Mouse (Mus musculus) liver, embryonic 13.5 days (tissue): ENCODE measurements around the gene Nfya. TPM values are rescaled to one million over a fixed set of nuclear protein-coding genes. Genes with fewer than 3 reads are reported as not detected.

Source experiments
- ATAC-seq: fragments of 200-750 bp; cut with Nextera tagmentation; 2 replicates; pipeline ENCODE4 v1.8.0; 2017; ENCODE audit warnings: low read depth, mild to moderate bottlenecking, moderate number of reproducible peaks, moderate library complexity
- DNase-seq: peaks from one replicate; pipeline ENCODE4 v3.0.0; 2022
- H3K27ac ChIP-seq: fragments of 300-500 bp; sonication (generic); 2 replicates; pipeline ENCODE4 v1.5.1; 2015; ENCODE audit warnings: moderate library complexity, mild to moderate bottlenecking, inconsistent platforms
- H3K27me3 ChIP-seq: fragments of 300-500 bp; sonication (generic); 2 replicates; pipeline ENCODE4 v1.6.1; 2015; ENCODE audit warnings: mild to moderate bottlenecking, inconsistent platforms
- H3K36me3 ChIP-seq: fragments of 300-500 bp; sonication (generic); 2 replicates; pipeline ENCODE4 v1.6.1; 2015; ENCODE audit warnings: mild to moderate bottlenecking, inconsistent platforms
- H3K4me1 ChIP-seq: fragments of 300-500 bp; sonication (generic); replicated peaks from 2 replicates; pipeline ENCODE4 v1.6.1; 2015; ENCODE audit warnings: inconsistent platforms
- H3K4me2 ChIP-seq: fragments of 300-500 bp; sonication (generic); 2 replicates; pipeline ENCODE4 v1.6.1; 2015; ENCODE audit warnings: inconsistent platforms, mild to moderate bottlenecking, moderate library complexity
- H3K4me3 ChIP-seq: fragments of 300-500 bp; sonication (generic); replicated peaks from 2 replicates; pipeline ENCODE4 v1.5.1; 2015; ENCODE audit warnings: mild to moderate bottlenecking, inconsistent platforms
- H3K9ac ChIP-seq: fragments of 300-500 bp; sonication (generic); 2 replicates; pipeline ENCODE4 v1.6.1; 2015; ENCODE audit warnings: mild to moderate bottlenecking, inconsistent platforms
- H3K9me3 ChIP-seq: fragments of 300-500 bp; sonication (generic); replicated peaks from 2 replicates; pipeline ENCODE4 v1.6.1; 2016; ENCODE audit warnings: inconsistent platforms
- WGBS: fragments of 180-500 bp; shearing (Covaris S2); methylation state at CpG from one replicate; pipeline ENCODE4 v1.1.7; 2015; ENCODE audit not compliant: insufficient replicate concordance; 5-methylcytosine and 5-hydroxymethylcytosine counted together
- polyA plus RNA-seq: library from polyadenylated mRNA; unstranded; fragments of >200 nt; fragmentation: Nextera tagmentation; extraction: Ambion mirVana; gene quantifications from 2 replicates; pipeline ENCODE4 v1.2.1, GENCODE M21; 2015

Gene Nfya
- polyA plus RNA-seq, 1 experiment from 2014 or later = 7.2 TPM

DNA sequence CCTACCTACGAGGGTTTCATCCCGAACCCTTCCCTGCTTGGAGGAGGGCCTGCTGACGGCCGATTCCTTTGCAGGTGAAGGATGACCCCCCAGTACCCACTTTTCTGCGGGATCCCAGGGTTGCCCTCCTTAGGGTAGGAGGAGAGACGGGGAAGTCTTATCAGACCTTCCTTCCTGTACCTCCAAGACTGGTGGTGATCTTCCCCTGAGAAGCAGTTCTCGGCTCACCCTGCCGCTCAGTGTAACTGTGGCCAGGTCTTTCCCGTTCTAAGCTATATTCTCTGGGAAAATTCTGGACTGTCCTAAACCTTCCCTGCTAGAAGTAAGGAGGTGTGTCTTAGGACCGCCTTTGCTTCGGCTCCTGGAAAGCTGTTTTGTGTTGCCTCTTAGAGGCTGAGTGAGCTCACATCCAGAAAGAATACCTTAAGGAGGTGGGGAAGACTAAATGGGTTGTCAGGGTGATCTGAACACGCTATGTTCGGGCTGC lies 636 bp upstream of the Nfya start:
- H3K9me3 ChIP-seq = no peaks in the 10 kb centered on the region
- under 1% methylated on average over 13 of the region's 13 CpGs for WGBS
- H3K4me1 ChIP-seq = peaks cover 53% of the 10 kb centered on the region
- ATAC-seq (peak; percentile 29), DNase-seq (no peak)
- peaks cover 43% of the 10 kb centered on the region for H3K36me3 ChIP-seq
- no peaks in the 10 kb centered on the region for H3K27me3 ChIP-seq
- H3K4me2 ChIP-seq = peak overlapping the region; percentile 84
- H3K4me3 ChIP-seq = peak overlapping the region; percentile 83
- H3K27ac ChIP-seq = peak overlapping the region; percentile 98
- peak overlapping the region; percentile 93 for H3K9ac ChIP-seq

DNA sequence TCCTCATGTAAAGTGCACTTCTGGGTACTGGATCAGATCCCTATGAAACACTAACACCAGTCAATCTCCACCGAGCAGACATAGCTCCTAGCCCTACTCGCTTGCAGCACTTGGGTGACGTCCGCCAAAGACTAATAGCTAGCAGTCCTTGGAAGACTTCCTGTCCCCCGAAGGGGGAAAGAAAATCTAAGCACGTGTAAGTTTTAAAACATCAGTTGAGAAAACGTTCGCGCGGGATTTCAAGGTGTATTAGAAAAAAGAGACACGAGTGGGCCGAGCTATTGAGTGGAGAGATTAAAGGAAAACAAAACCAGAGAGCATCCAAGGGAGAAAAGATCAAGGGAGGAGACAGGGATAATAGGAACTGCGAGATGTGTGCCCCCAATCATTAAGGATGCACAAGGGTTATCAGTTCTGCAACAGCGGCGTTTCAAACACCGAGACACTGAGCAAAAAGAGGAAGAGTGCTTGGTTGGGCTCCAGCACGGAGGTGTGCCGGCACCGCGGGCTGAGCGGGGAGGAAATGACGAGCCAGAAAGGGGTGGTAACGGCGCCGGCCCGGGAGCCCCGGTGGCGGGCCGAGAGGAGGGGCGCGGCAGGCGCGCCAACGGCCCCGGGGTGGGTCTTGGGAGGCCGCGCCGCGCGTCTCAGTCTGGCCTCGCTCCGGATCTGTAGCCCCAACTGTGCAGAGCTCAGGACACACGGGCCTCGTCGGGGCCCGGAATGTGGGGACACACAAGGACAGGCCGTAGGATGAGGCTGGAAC lies 997 bp downstream of the Nfya start:
- H3K27me3 ChIP-seq = no peaks in the 10 kb centered on the region
- H3K4me3 ChIP-seq = peak overlapping the region; percentile 83
- ATAC-seq = peak; percentile 41
- H3K9ac ChIP-seq = peak overlapping the region; percentile 99
- WGBS = under 1% methylated on average over 47 of the region's 47 CpGs
- peaks cover 32% of the 10 kb centered on the region for H3K36me3 ChIP-seq
- peak overlapping the region; percentile 100 for H3K27ac ChIP-seq
- peak overlapping the region; percentile 92 for H3K4me2 ChIP-seq
- no peaks in the 10 kb centered on the region for H3K9me3 ChIP-seq
- DNase-seq = peak; percentile 70
- peaks cover 69% of the 10 kb centered on the region for H3K4me1 ChIP-seq

GRCm38 (mm10) chr17:48407910-48408525 lies 1.7 kb downstream of the Nfya start:
- Histone ChIP-seq H3K27me3 (no peaks in the 10 kb centered on the region), H3K27ac (peak overlapping the region; percentile 100), H3K4me3 (peak overlapping the region; percentile 83), H3K9ac (peak overlapping the region; percentile 99), H3K36me3 (peaks cover 28% of the 10 kb centered on the region), H3K9me3 (no peaks in the 10 kb centered on the region), H3K4me2 (peak overlapping the region; percentile 92), H3K4me1 (peaks cover 71% of the 10 kb centered on the region)
- 5% methylated on average over 8 of the region's 8 CpGs for WGBS
- no peak for ATAC-seq
- DNase-seq = peak; percentile 21

DNA sequence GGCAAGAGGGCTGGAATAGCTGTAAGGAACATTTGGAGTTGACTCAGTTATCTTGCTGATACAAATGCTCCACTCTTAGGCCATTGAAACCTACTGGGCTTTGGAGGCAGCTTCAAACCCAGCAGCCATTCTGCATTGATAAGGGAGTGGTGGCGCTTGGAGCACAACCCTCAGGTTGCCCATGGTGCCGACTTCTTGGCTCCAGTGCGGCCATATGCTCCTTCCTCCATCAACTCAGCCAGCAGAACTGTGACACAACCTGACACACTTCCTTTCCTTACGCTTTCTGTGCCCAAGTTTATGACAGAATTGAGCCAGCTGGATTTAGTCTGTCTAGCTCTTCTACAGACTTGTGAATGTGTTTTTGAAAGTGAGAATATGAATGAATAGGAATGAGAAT lies 2.6 kb downstream of the Nfya start:
- Histone ChIP-seq H3K4me2 (peak overlapping the region; percentile 92), H3K4me3 (peak overlapping the region; percentile 83), H3K9ac (peak overlapping the region; percentile 99), H3K36me3 (peaks cover 27% of the 10 kb centered on the region), H3K27ac (peak overlapping the region; percentile 100), H3K4me1 (peaks cover 72% of the 10 kb centered on the region), H3K9me3 (no peaks in the 10 kb centered on the region), H3K27me3 (no peaks in the 10 kb centered on the region)
- peak; percentile 54 for DNase-seq
- no peak for ATAC-seq
- WGBS = 28% methylated on average over 4 of the region's 4 CpGs

- 17% methylated on average over 1 of the region's 1 CpGs for WGBS
- no peaks in the 10 kb centered on the region for H3K27me3 ChIP-seq
- peak overlapping the region; percentile 100 for H3K27ac ChIP-seq
- ATAC-seq = peak; percentile 21
- peaks cover 67% of the 10 kb centered on the region for H3K4me1 ChIP-seq
- DNase-seq = peak; percentile 45
- H3K9ac ChIP-seq = peak overlapping the region; percentile 46; the same call in 1 of the 2 replicates
- H3K4me2 ChIP-seq = peak overlapping the region; percentile 34
- no peaks in the 10 kb centered on the region for H3K9me3 ChIP-seq
- H3K36me3 ChIP-seq = peaks cover 42% of the 10 kb centered on the region
- no peak overlapping the region; the same call in 1 of the 2 replicates for H3K4me3 ChIP-seq
Observed at GRCm38 (mm10) chr17:48404706-48405105, 5.0 kb downstream of the Nfya start.

DNA sequence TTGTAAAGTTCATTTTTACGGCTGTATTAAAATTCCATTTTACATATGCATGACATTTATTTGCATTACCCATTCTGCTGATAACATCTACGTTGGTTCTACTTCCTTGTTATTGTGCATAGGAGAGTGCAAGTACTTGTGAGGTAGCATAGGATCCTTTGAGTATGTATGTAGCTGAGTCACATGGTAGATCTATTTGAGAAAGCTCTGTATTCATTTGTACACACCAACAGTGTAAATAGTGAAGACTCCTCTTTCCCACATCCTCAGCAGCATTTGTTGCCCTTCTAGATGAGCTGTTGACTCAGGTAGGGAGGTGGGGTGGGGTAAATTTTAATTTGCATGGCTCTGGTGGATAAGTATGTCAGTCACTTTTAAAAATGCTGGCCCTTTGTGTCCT lies 5.9 kb downstream of the Nfya start:
- Histone ChIP-seq H3K4me3 (no peak overlapping the region; the same call in 1 of the 2 replicates), H3K4me2 (peak overlapping the region; percentile 34), H3K9me3 (no peaks in the 10 kb centered on the region), H3K27me3 (no peaks in the 10 kb centered on the region), H3K9ac (peak overlapping the region; percentile 46), H3K4me1 (peaks cover 73% of the 10 kb centered on the region), H3K36me3 (peaks cover 50% of the 10 kb centered on the region), H3K27ac (peak overlapping the region; percentile 100)
- no peak for ATAC-seq
- no peak for DNase-seq
- 56% methylated on average over 2 of the region's 2 CpGs for WGBS

DNA sequence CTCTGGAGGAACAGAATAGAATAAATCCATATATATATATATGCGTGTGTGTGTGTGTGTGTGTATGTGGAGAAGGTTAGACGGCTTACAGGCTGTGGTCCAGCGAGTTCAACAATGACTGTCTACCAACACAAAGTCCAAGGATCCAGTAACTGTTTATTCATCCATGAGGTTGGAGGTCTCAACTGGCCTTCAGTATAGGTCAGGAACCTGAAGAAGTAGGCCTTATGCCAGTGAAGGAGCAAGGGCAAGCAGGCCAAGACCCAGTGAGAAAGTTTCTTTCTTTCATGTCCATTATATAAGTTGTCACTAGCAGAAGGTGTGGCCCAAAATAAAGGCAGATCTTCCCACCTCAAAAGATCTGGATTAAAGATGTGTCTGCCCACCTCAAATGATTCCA lies 7.0 kb downstream of the Nfya start:
- DNase-seq (no peak), ATAC-seq (no peak)
- 88% methylated on average over 3 of the region's 3 CpGs for whole genome bisulfite sequencing
- H3K9me3 ChIP-seq = no peaks in the 10 kb centered on the region
- H3K4me2 ChIP-seq = no peak overlapping the region
- H3K27ac ChIP-seq = no peak overlapping the region
- H3K27me3 ChIP-seq = no peaks in the 10 kb centered on the region
- H3K4me1 ChIP-seq = peaks cover 70% of the 10 kb centered on the region
- peaks cover 61% of the 10 kb centered on the region for H3K36me3 ChIP-seq
- H3K4me3 ChIP-seq = no peak overlapping the region
- peak overlapping the region; percentile 29 for H3K9ac ChIP-seq

- peaks cover 60% of the 10 kb centered on the region for H3K4me1 ChIP-seq
- H3K9me3 ChIP-seq = no peaks in the 10 kb centered on the region
- no peak for ATAC-seq
- no peak for DNase-seq
- no peak overlapping the region for H3K27ac ChIP-seq
- H3K9ac ChIP-seq = no peak overlapping the region
- H3K4me3 ChIP-seq = no peak overlapping the region
- peaks cover 72% of the 10 kb centered on the region for H3K36me3 ChIP-seq
- 73% methylated on average over 4 of the region's 4 CpGs for WGBS
- no peak overlapping the region for H3K4me2 ChIP-seq
- no peaks in the 10 kb centered on the region for H3K27me3 ChIP-seq
Observed at GRCm38 (mm10) chr17:48401710-48402109, 8.0 kb downstream of the Nfya start.

- no peaks in the 10 kb centered on the region for H3K9me3 ChIP-seq
- no peaks in the 10 kb centered on the region for H3K27me3 ChIP-seq
- H3K4me2 ChIP-seq = no peak overlapping the region
- no peak overlapping the region for H3K27ac ChIP-seq
- WGBS = 89% methylated on average over 3 of the region's 3 CpGs
- H3K4me1 ChIP-seq = no peaks in the 10 kb centered on the region
- DNase-seq = no peak
- H3K4me3 ChIP-seq = no peak overlapping the region
- no peak for ATAC-seq
- H3K9ac ChIP-seq = no peak overlapping the region
- H3K36me3 ChIP-seq = peaks cover 100% of the 10 kb centered on the region
Observed at GRCm38 (mm10) chr17:48392616-48393015, 17.1 kb downstream of the Nfya start.

- Histone ChIP-seq H3K4me1 (peaks cover 2% of the 10 kb centered on the region), H3K4me3 (no peak overlapping the region), H3K36me3 (peaks cover 100% of the 10 kb centered on the region), H3K9ac (no peak overlapping the region), H3K9me3 (no peaks in the 10 kb centered on the region), H3K27ac (no peak overlapping the region), H3K27me3 (no peaks in the 10 kb centered on the region), H3K4me2 (no peak overlapping the region)
- 88% methylated on average over 5 of the region's 5 CpGs for WGBS
- ATAC-seq (no peak), DNase-seq (no peak)
Observed at GRCm38 (mm10) chr17:48391446-48391845, 18.3 kb downstream of the Nfya start.

DNA sequence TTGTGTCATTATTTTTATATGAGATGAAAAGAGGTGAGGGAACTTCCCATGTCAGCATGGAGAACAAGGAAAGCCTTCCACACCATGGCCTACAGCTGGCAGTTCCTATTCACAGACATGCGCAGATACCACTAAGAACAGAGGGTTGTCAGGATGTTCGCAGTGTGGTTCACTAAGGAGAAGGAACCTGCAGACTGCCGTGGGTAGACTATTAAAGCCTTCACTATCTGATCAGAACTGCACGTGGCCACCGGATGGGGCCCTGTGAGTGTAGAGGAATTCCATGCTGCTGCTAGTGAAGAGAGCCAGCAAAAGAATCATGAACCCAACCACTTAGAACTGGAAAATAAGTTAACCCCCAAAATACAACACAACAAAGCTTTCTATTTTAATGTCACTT lies 20.3 kb downstream of the Nfya start:
- 58% methylated on average over 5 of the region's 5 CpGs for WGBS
- no peak for DNase-seq

More for the DNA sequence above, 20.3 kb downstream of the Nfya start:
- Histone ChIP-seq H3K27ac (no peak overlapping the region), H3K4me2 (no peak overlapping the region), H3K4me3 (no peak overlapping the region), H3K27me3 (no peaks in the 10 kb centered on the region), H3K9me3 (no peaks in the 10 kb centered on the region), H3K9ac (no peak overlapping the region), H3K4me1 (peaks cover 11% of the 10 kb centered on the region), H3K36me3 (peaks cover 87% of the 10 kb centered on the region)
- no peak for ATAC-seq
